Mouse (Mus musculus) A20 (cell line): Measurements from ENCODE around the gene Brd4.

ENCODE experiments used
- DNase-seq: peaks from one replicate; pipeline ENCODE4 v3.0.0-alpha.2; 2011; ENCODE audit warnings: low read depth, low spot score

Gene Brd4

GRCm38 (mm10) chr17:32172485-32172884 is 112.0 kb downstream of the Brd4 start:
- DNase-seq, result no peak

GRCm38 (mm10) chr17:32169518-32170225 is 114.8 kb downstream of the Brd4 start:
- DNase-seq, result no peak

DNA sequence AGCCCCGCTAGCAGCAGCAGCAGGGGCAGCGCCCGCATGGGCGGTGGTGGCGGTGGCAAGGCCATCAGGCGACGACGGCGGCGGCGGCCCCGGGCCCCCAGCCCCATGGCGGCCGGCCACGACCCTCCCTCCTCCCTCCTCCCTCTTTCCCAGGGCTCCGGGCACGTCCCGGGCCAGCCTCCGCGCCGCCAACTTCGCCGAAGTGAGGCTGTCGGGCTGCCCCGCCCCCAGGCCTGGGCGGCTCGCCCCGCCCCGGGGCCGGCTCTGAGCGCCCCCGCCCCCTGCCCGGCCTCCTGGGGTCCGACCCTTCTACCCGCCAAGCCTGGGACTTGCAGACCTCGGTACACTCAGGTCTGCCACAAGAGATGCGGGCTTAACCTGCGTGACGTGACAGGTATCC is 117.8 kb downstream of the Brd4 start, which contains the start of gene Notch3:
Gene Notch3 (minus strand): TSS at position 166 of the 400 bp plus-strand sequence.
- DNase-seq, result no peak

DNA sequence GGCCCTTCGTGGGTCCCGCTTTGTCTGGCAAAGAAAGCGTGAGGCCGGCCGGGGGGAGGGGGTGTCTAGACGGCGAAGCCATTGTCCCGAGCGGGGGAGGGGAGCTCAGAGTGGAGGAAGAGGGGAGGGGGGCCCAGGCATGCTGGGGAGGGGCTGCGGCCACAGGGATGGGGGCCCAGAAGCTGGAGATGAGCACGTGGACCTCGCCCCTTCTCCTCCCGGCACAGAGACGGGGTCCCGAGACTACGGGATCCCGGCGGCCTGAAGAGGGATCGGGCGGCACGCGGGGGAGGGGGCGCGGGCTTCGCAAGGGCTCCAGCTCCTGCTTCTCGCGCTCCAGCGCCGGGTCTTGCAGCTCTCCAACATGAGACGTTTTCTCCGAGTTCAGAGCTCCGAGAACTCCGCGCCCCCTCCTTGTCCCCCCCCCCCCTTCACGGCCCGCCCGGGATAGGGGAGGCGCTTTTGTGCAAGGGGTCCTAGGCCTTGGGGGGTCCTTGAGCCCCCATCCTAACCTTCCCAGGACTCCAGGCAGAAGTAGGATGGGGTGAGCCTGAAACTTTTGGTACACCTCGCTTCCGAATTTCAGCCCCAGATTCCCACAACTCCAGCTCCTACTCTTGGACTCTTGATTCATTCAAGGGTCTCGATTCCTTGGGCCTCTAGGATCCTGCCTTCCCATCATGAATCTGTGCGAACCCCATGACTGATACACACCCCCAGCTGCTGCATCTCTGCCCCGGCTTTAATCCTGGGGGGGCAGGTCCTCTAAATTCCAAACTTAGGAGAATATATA is 118.5 kb downstream of the Brd4 start:
- no peak for DNase-seq

GRCm38 (mm10) chr17:32165266-32165802 is 119.2 kb downstream of the Brd4 start:
- DNase-seq, result peak; percentile 5

GRCm38 (mm10) chr17:32164780-32165179 is 119.7 kb downstream of the Brd4 start:
- no peak for DNase-seq

GRCm38 (mm10) chr17:32163910-32164650 is 120.4 kb downstream of the Brd4 start:
- peak; percentile 78 for DNase-seq

DNA sequence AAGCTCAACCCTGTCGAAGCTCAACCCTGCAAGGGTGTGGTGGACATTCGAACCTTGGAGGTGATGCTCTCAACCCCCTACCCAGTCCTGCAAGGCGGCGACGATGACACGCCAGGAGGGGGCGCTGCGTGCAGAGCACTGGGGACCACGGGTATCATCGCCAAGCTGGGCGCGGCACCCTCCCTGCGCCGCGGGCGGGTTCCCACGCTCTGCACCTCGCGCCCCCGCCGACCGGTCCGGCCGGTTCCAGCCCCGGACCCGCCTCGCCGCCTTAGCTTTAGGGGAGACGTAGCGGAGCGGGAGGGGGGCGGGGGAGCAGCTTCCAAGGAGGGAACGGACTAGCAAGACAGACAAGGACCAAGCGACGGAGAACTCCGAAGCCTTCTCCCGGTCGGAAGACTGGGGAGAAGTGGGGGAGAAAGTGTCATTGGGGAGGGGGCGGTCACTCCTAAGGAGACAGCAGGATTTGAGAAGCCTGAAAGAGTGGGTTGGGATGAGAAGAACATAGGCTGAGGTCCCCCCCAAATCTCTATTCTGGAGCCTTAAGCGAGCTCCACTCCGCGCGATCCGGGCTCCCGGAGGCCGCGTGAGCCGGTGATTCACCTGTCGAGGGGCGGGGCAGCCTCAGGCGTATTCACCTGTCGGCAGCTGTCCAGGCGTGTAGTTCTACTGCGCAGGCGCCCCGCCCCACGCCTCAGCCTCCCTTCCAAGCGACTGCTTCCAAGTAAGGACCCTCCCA is 122.2 kb downstream of the Brd4 start:
- no peak for DNase-seq

DNA sequence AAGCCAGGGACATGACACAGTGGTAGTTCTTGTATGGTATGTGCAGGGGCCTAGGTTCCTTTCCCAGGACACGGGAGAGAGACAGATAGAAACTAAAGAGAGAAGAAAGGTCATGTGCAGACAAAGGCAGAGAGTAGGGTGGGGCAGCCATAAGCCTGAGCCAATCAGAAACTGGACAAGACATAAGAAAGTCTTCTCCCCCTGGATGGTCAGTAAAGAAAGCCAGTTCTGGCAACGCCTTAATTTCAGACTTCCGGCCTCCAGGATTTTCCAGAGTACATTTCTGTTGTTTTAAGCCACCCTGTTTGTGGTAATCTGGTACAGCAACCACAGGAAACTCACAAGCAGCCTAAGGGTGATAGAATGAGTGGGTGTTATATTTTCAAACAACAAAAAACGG is 123.6 kb downstream of the Brd4 start:
- DNase-seq, result no peak

GRCm38 (mm10) chr17:32158841-32159240 is 125.7 kb downstream of the Brd4 start:
- DNase-seq, result no peak

DNA sequence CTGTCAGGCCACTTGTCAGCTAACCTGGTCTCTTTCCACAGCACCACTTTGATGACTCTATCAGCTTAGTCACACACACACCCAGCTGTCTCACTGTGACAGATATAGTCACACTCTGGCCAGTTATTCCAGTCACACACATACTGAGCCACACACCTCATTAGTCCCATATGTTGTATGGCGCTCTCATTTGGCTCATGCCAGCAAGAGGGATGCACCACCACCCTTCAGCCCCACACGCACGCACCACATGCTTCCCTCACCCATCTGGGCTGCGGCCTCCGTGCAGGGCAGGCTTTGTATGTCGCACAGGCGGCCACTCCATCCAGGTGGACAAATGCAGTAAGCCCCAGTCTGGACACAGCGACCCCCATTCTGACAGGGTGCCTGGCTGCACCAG is 137.8 kb downstream of the Brd4 start:
- DNase-seq, result no peak
